Mouse (Mus musculus) CH12F3 (cell line): Measurements from ENCODE around the gene Zfp960.
"Not testable (repeated sequence)": the region's sequence is repeated elsewhere in the genome, so short reads cannot be mapped to it uniquely, and the experiment has no call there.

Experiments
- in situ Hi-C: fragments of 300-500 bp; cut with MboI; formaldehyde crosslinking; loops from 2 replicates; pipeline ENCODE4 v1.14.3; 2020; ENCODE audit warnings: low sequenced_read_pairs

Gene Zfp960

DNA sequence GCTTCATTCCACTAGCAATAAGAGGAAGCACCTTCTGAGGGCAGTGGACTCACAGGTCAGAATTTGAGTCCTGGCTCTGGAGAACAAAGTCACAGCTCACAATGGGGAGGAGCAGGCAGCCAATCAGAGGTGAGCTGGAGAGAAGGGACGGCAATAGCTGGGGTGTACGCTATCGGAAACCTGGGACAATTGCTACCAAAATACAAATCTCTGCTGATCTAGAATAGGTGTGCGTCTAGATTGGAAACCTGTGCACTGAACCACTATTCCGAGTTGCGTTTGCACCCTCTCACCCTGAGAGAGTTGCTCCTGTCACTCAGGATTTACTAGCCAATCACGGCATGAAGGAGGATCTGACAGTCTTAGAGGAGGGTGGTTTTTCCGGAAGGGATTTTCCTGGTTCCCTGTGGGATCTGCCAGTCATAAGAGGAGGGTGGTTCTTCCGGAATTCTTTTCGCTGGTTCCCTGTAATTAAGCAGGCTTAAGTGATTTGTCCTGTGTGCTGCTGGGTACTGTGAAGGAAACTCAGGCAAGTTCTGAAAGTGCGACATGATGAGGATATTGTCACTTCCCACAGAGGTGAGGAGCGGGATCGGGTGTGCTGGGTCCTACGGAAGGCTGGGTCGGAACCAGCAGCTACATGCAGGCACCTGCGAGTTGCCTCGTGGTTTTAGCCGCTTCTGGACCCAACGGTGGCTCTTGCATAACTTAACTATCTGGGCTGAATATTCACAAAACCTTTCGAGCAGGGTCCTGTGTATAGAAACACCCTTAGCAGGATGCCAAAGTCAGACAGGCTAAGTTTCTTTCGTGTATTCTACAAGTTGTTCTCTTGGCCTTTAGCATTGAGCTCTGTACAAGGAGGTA is at the start of gene Zfp960:
Gene Zfp960, plus strand, starts transcription at position 486 of the 867 bp plus-strand sequence.
- in situ Hi-C loops, result not testable (repeated sequence)

- in situ Hi-C loops, result not testable (repeated sequence)
Measured at GRCm38 (mm10) chr17:17018071-17018470, 45.8 kb upstream of the Zfp960 start.

DNA sequence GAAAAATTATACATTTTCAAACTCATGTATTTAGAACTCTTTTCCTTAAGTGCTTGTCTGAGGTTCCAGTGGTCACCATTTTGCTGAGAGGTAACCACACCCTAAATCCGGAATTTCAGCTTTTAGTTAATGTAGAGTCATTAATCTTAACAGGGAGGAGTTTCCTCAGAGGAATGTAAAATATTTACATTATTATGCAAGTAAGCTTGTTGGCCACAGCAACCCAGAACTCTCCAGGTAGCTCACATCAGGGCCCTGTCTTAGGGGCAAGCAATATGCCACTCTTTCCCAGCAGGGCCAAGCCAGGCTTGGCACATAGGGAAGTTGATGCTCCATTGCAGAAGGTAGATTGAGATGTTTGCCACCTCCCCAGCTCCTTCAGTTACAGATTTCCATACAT is 4.3 kb upstream of the Zfp960 start:
- in situ Hi-C loops, result not testable (repeated sequence)

- in situ Hi-C loops, result not testable (repeated sequence)
Measured at GRCm38 (mm10) chr17:17120830-17121502, 57.1 kb downstream of the Zfp960 start, which contains the start of gene Zfp97. Gene Zfp97, plus strand, starts transcription at chr17:17121415.
